Mouse (Mus musculus) MEL (cell line): ENCODE measurements around the gene Npnt.

Experiments
- BHLHE40 ChIP-seq: IDR thresholded peaks from 2 replicates; pipeline ENCODE4 v1.6.1; 2012; ENCODE audit warnings: low read depth, mild to moderate bottlenecking, inconsistent platforms, low read length, improper control_type of control experiment, borderline replicate concordance
- CHD1 ChIP-seq: IDR thresholded peaks from 2 replicates; pipeline ENCODE4 v1.6.1; 2012; ENCODE audit warnings: low read depth, mild to moderate bottlenecking, inconsistent platforms, low read length, improper control_type of control experiment
- CHD2 ChIP-seq: IDR thresholded peaks from 2 replicates; pipeline ENCODE4 v1.6.1; 2011; ENCODE audit warnings: low read length, improper control_type of control experiment
- CTCF ChIP-seq, 3 experiments: IDR thresholded peaks in 2 of 3; conservative IDR thresholded peaks in 1 of 3; 2 replicates each; pipeline ENCODE4 v1.5.1; 2011 to 2012; ENCODE audit warnings: low read length in 3 of 3, low read depth in 2 of 3, mild to moderate bottlenecking in 2 of 3, improper control_type of control experiment in 1 of 3, inconsistent platforms in 1 of 3, mixed read lengths in 1 of 3, moderate library complexity in 1 of 3; ENCODE audit not compliant: control insufficient read depth in 1 of 3, insufficient read depth in 1 of 3, poor library complexity in 1 of 3, severe bottlenecking in 1 of 3
- E2F4 ChIP-seq: IDR thresholded peaks from 2 replicates; pipeline ENCODE4 v1.6.1; 2011; ENCODE audit warnings: low read depth, low read length, improper control_type of control experiment, borderline replicate concordance
- ELF1 ChIP-seq: IDR thresholded peaks from 2 replicates; pipeline ENCODE4 v1.6.1; 2014; ENCODE audit warnings: low read depth, mild to moderate bottlenecking, inconsistent platforms, low read length, improper control_type of control experiment, moderate library complexity
- HCFC1 ChIP-seq: IDR thresholded peaks from 2 replicates; pipeline ENCODE4 v1.6.1; 2012; ENCODE audit warnings: low read depth, mild to moderate bottlenecking, inconsistent platforms, low read length, improper control_type of control experiment, moderate library complexity
- MAFK ChIP-seq: IDR thresholded peaks from 2 replicates; pipeline ENCODE4 v1.6.1; 2011; ENCODE audit warnings: low read depth, mild to moderate bottlenecking, low read length, improper control_type of control experiment, borderline replicate concordance
- MAX ChIP-seq: IDR thresholded peaks from 2 replicates; pipeline ENCODE4 v1.6.1; 2011; ENCODE audit warnings: low read length, improper control_type of control experiment
- POLR2A ChIP-seq, 2 experiments: IDR thresholded peaks; 2 replicates each; pipeline ENCODE4 v1.6.1; 2011 to 2012; ENCODE audit warnings: low read length in 2 of 2, mild to moderate bottlenecking in 2 of 2, control low read depth in 1 of 2, improper control_type of control experiment in 1 of 2, low read depth in 1 of 2, moderate library complexity in 1 of 2; ENCODE audit not compliant: control insufficient read depth in 1 of 2, insufficient read depth in 1 of 2, poor library complexity in 1 of 2
- RAD21 ChIP-seq: IDR thresholded peaks from 2 replicates; pipeline ENCODE4 v1.6.1; 2011; ENCODE audit warnings: mild to moderate bottlenecking, low read depth, low read length, improper control_type of control experiment
- RCOR1 ChIP-seq: IDR thresholded peaks from 2 replicates; pipeline ENCODE4 v1.6.1; 2012; ENCODE audit warnings: low read depth, mild to moderate bottlenecking, inconsistent platforms, low read length, improper control_type of control experiment
- TCF12 ChIP-seq: IDR thresholded peaks from 2 replicates; pipeline ENCODE4 v1.6.1; 2014; ENCODE audit warnings: low read depth, mild to moderate bottlenecking, inconsistent platforms, low read length, improper control_type of control experiment, moderate library complexity
- USF1 ChIP-seq: IDR thresholded peaks from 2 replicates; pipeline ENCODE4 v1.6.1; 2014; ENCODE audit warnings: low read depth, mild to moderate bottlenecking, inconsistent platforms, low read length, improper control_type of control experiment, moderate library complexity

GRCm38 (mm10) chr3:132858849-132859248, 91.2 kb downstream of the Npnt start:
- TF ChIP-seq CTCF (IDR thresholded peaks at IDR 0.05 in 2 of 3, conservative IDR thresholded peaks at IDR 0.05 in 1 of 3; ENCODE audit: control insufficient read depth in 1 of 3, insufficient read depth in 1 of 3, low read depth in 2 of 3, low read length in 3 of 3, poor library complexity in 1 of 3, severe bottlenecking in 1 of 3): no peak
- TF ChIP-seq E2F4: no peak
- TF ChIP-seq CHD2: no peak
- no peak for TF ChIP-seq HCFC1
- no peak for TF ChIP-seq TCF12
- no peak for TF ChIP-seq CHD1
- no peak for TF ChIP-seq RCOR1
- no peak for TF ChIP-seq POLR2A (IDR thresholded peaks at IDR 0.05; ENCODE audit: control insufficient read depth in 1 of 2, insufficient read depth in 1 of 2, low read depth in 1 of 2, low read length in 2 of 2, poor library complexity in 1 of 2)
- TF ChIP-seq BHLHE40: no peak
- TF ChIP-seq MAFK: no peak
- TF ChIP-seq MAX: no peak
- no peak for TF ChIP-seq ELF1
- no peak for TF ChIP-seq RAD21
- no peak for TF ChIP-seq USF1
